Mouse (Mus musculus) left cerebral cortex, adult 2 months (tissue): ENCODE measurements around the gene Gtf3c1. TPM values are rescaled to one million over a fixed set of nuclear protein-coding genes. Genes with fewer than 3 reads are reported as not detected.

ENCODE experiments used
- DNase-seq, 2 experiments: peaks; one replicate each; pipeline ENCODE4 v3.0.0; 2021 to 2022; ENCODE audit warnings: low spot score in 2 of 2, mixed read lengths in 1 of 2; ENCODE audit errors: extremely low spot score in 1 of 2
- H3K27ac ChIP-seq: fragments of 200-600 bp; 2 replicates; pipeline ENCODE4 v1.8.1; 2022
- H3K4me3 ChIP-seq: fragments of 200-600 bp; 2 replicates; pipeline ENCODE4 v1.8.1; 2022
- CTCF ChIP-seq: fragments of 200-600 bp; IDR thresholded peaks from 2 replicates; pipeline ENCODE4 v1.8.1; 2022; ENCODE audit warnings: antibody characterized with exemption, mild to moderate bottlenecking, moderate library complexity
- intact Hi-C: fragments of 180-260 bp; cut with DNase I; formaldehyde crosslinking; loops from one replicate; pipeline ENCODE4 v1.15.1; 2025
- total RNA-seq, 2 experiments: library from RNA; stranded (reverse); gene quantifications; 2 replicates each; pipeline ENCODE4 v1.2.3; 2021

The Gtf3c1 gene
- total RNA-seq, 2 experiments from 2014 or later: 103 to 107 TPM

- intact Hi-C loops: no loop called here
- no peak overlapping the region for H3K27ac ChIP-seq
- no peak for DNase-seq
- no peak overlapping the region for H3K4me3 ChIP-seq
- TF ChIP-seq CTCF: no peak
Measured at GRCm38 (mm10) chr7:125597516-125598347, 109.8 kb downstream of the Gtf3c1 start.

- TF ChIP-seq CTCF: no peak
- intact Hi-C loops: no loop called here
- no peak for DNase-seq
- no peak overlapping the region for H3K27ac ChIP-seq
- no peak overlapping the region for H3K4me3 ChIP-seq
Measured at GRCm38 (mm10) chr7:125597083-125597482, 110.5 kb downstream of the Gtf3c1 start.

GRCm38 (mm10) chr7:125596406-125596805, 111.2 kb downstream of the Gtf3c1 start:
- Histone ChIP-seq H3K27ac (no peak overlapping the region), H3K4me3 (no peak overlapping the region)
- no peak for TF ChIP-seq CTCF
- no peak for DNase-seq
- intact Hi-C loops: no loop called here

GRCm38 (mm10) chr7:125593831-125594230, 113.7 kb downstream of the Gtf3c1 start:
- H3K4me3 ChIP-seq: no peak overlapping the region
- no peak for TF ChIP-seq CTCF
- H3K27ac ChIP-seq: no peak overlapping the region
- intact Hi-C loops: no loop called here
- no peak for DNase-seq

Other genes with a start within 250 kb of the Gtf3c1 start
- 10 to 100 TPM; 13.8 to 14.4 TPM for gene Nsmce1, start 216.2 kb downstream of the Gtf3c1 start, total RNA-seq
- 1 to 10 TPM; 7.3 to 9.6 TPM for gene Il4ra, start 155.7 kb downstream of the Gtf3c1 start, total RNA-seq
- 1 to 10 TPM; 1.2 to 1.4 TPM for gene Il21r, start 104.4 kb downstream of the Gtf3c1 start, total RNA-seq
- 10 to 100 TPM; 25.9 to 28.3 TPM for gene D430042O09Rik, start 108 bp upstream of the Gtf3c1 start, total RNA-seq